Mouse (Mus musculus): ENCODE data around the gene H2-D1. TPM values are rescaled to one million over a fixed set of nuclear protein-coding genes. Genes with fewer than 3 reads are reported as not detected.
"Not testable (repeated sequence)": the region's sequence is repeated elsewhere in the genome, so short reads cannot be mapped to it uniquely, and the experiment has no call there.

The H2-D1 gene
- total RNA-seq (2021), result 10 to 100 TPM; 26.2 to 33.1 TPM
- long read RNA-seq, experiment 1, transcript H2-D1-202 (8 exons, 2,102 nt), result major isoform, 144 of 211 reads
- long read RNA-seq, experiment 1, partial matches to known transcripts, result 13 of 211 reads
- long read RNA-seq, experiment 1, other reads (novel, unspliced or antisense), result 52 of 211 reads
- long read RNA-seq, experiment 2, transcript H2-D1-202 (8 exons, 2,102 nt), result major isoform, 71 of 89 reads
- long read RNA-seq, experiment 2, partial matches to known transcripts, result 5 of 89 reads
- long read RNA-seq, experiment 2, other reads (novel, unspliced or antisense), result 13 of 89 reads

GRCm38 (mm10) chr17:35262664-35263522 lies at the start of gene H2-D1:
TSS of gene H2-D1 (plus strand) at chr17:35262730.
- peak; percentile 98 to 99 for DNase-seq (ENCODE audit: low spot score in 2 of 2)

GRCm38 (mm10) chr17:35213071-35213470 lies 49.5 kb upstream of the H2-D1 start:
- DNase-seq (ENCODE audit: low spot score in 2 of 2), result no peak

- DNase-seq (ENCODE audit: low spot score in 2 of 2), result no peak
Observed at GRCm38 (mm10) chr17:35218516-35219193, 43.9 kb upstream of the H2-D1 start.

- no peak for DNase-seq (ENCODE audit: low spot score in 2 of 2)
Observed at GRCm38 (mm10) chr17:35219601-35220041, 42.9 kb upstream of the H2-D1 start.

- DNase-seq (ENCODE audit: low spot score in 2 of 2), result no peak
Observed at GRCm38 (mm10) chr17:35220156-35220952, 42.2 kb upstream of the H2-D1 start, which contains the start of gene Gm16181. TSS of gene Gm16181 (plus strand) at chr17:35220834.

GRCm38 (mm10) chr17:35222299-35222698 lies 40.2 kb upstream of the H2-D1 start:
- no peak for DNase-seq (ENCODE audit: low spot score in 2 of 2)

GRCm38 (mm10) chr17:35224641-35225040 lies 37.9 kb upstream of the H2-D1 start:
- no peak for DNase-seq (ENCODE audit: low spot score in 2 of 2)

- no peak for DNase-seq (ENCODE audit: low spot score in 2 of 2)
Observed at GRCm38 (mm10) chr17:35225456-35225855, 37.1 kb upstream of the H2-D1 start.

GRCm38 (mm10) chr17:35226561-35227046 lies 35.9 kb upstream of the H2-D1 start:
- no peak for DNase-seq (ENCODE audit: low spot score in 2 of 2)

GRCm38 (mm10) chr17:35231022-35231421 lies 31.5 kb upstream of the H2-D1 start:
- no peak for DNase-seq (ENCODE audit: low spot score in 2 of 2)

- DNase-seq (ENCODE audit: low spot score in 2 of 2), result peak; percentile 84 to 90
Observed at GRCm38 (mm10) chr17:35232043-35232442, 30.5 kb upstream of the H2-D1 start.

- no peak for DNase-seq (ENCODE audit: low spot score in 2 of 2)
Observed at GRCm38 (mm10) chr17:35232659-35233058, 29.9 kb upstream of the H2-D1 start.

GRCm38 (mm10) chr17:35233114-35233980 lies 29.2 kb upstream of the H2-D1 start, which contains the start of gene Atp6v1g2:
TSS of gene Atp6v1g2 (plus strand) at chr17:35233660.
- DNase-seq (ENCODE audit: low spot score in 2 of 2), result no peak

- not testable (repeated sequence) for DNase-seq (ENCODE audit: low spot score in 2 of 2)
Observed at GRCm38 (mm10) chr17:35234090-35234489, 28.4 kb upstream of the H2-D1 start.

- DNase-seq (ENCODE audit: low spot score in 2 of 2), result no peak
Observed at GRCm38 (mm10) chr17:35234903-35235302, 27.6 kb upstream of the H2-D1 start.

- DNase-seq (ENCODE audit: low spot score in 2 of 2), result peak; percentile 90 to 92
Observed at GRCm38 (mm10) chr17:35235614-35236389, 26.7 kb upstream of the H2-D1 start, which contains the start of gene Nfkbil1. TSS of gene Nfkbil1 (minus strand) at chr17:35235792.

- DNase-seq (ENCODE audit: low spot score in 2 of 2), result peak; percentile 100
Observed at GRCm38 (mm10) chr17:35236390-35236746, 26.2 kb upstream of the H2-D1 start.

GRCm38 (mm10) chr17:35236996-35237395 lies 25.5 kb upstream of the H2-D1 start:
- peak in 1 of 2 experiments; percentile 44 for DNase-seq (ENCODE audit: low spot score in 2 of 2)

- DNase-seq (ENCODE audit: low spot score in 2 of 2), result no peak
Observed at GRCm38 (mm10) chr17:35237504-35237903, 25.0 kb upstream of the H2-D1 start.

All from left cerebral cortex, adult 18-20 months (tissue).